Mouse (Mus musculus): Measurements from ENCODE around the gene Galntl6.

The Galntl6 gene

GRCm38 (mm10) chr8:57843461-57843860 lies 1069.0 kb downstream of the Galntl6 start:
- DNase-seq (ENCODE audit: low read depth, low spot score), result no peak

DNA sequence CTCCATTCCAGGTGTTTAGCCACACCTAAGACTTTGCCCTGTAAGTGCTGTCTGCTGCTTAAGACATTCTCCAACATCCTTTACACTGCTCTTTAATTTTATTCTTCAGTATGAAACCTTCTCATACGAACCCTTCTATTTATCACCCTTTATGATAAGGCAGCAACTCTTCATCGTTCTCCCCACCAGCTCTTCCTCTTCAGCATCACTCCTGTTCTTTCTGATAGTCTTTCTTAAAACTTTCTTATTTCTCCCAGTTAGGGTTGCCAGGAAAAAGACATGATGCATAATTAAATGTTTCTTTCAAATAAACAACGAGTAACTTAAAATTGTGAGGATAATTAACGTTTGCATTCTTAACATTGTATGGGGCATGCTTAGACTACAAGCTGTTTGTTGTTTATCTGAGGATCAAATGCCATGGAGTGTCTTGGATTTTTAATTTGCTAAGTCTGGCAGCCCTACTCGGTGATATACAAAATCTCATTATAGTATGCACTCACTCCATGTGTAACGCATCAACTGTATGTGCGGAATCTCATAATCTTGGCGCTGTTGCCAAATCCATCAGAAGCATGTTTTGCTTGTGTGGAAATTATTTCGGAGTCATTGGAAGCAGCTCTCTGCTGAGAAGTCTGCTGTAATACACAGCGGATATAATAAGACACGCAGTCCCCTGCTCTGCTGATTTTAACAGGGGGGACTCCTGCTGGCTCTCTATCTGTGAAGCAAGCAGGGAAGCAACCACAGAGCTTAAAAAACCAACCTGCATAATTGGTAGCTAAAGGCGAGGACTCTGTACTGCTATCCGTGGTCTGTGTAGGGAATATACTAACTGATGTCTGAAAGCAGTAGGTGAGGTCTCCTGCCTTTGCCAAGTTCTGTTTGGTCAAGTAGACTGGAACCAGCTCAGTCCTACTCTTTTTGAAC lies 1069.7 kb downstream of the Galntl6 start:
- DNase-seq (ENCODE audit: low read depth, low spot score), result no peak

DNA sequence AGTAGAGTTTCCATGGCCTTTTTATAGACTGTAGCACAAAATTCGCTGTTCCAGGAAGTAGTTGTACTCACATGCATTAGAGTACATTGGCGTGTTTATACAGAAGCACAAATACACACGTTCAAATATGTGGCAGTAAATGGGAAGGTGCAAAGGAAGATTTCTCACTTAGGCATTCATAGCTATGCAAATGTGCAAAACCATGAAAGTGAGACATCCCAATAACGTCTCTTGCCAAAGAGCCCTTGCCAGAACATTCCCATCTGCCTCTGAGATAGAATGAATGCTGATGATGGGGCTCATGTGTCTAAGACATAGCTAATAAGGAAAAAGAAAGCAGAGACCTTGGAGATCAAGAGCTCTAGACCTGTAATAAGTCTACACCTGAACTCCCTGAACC lies 1071.0 kb downstream of the Galntl6 start:
- DNase-seq (ENCODE audit: low read depth, low spot score), result no peak

DNA sequence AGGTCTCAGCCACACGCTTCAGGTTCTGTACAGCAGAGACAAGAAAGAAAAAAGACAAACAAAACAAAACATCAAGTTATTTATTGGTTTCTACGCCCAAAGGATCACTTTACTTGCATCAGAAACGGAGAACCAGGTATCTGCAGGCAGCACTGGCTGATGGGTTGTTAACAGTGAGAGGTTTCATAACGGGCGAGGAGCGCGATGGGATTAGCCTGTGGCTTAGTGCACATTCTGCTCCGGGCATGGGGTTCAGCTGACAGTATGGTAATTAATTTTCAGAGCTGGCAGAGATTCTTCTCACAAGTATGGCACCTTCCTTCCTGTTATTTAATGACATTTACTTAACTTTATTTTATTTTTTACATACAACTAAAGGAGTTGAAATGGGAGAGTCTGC lies 1075.1 kb downstream of the Galntl6 start:
- DNase-seq (ENCODE audit: low read depth, low spot score), result no peak

- no peak for DNase-seq (ENCODE audit: low read depth, low spot score)
These were observed 1075.5 kb downstream of the Galntl6 start for GRCm38 (mm10) chr8:57836981-57837380.

DNA sequence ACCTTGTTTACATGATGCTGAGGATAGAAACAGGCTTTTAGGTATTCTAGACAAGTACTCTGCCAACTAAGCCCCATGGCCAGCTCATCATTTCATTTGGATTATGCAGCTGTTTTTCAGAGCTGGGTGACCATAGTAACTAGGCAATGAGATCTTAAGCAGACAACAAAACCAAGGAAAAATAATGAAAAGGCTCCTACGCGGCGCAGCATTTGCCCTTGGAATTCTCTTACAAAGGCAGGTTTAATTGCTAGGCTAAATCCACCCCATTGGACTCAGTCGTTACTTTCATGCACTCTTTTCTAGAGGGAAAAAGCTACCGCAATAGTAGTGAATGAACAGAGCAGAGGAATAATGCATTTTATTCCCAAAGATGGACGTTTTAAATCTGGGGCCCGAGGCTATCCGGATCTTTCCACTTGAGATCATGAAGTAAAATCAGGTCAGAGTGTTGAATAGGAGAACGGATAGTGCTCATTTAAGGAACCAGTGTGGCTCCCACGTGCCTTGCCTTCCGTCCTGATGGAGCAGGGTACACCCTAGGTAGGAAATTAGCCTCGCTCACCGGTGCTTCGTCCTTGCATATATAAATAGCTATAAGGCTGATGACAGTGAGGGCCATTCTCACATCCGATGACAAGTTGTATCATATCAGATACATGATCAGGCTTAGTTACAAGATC lies 1076.1 kb downstream of the Galntl6 start:
- no peak for DNase-seq (ENCODE audit: low read depth, low spot score)

DNA sequence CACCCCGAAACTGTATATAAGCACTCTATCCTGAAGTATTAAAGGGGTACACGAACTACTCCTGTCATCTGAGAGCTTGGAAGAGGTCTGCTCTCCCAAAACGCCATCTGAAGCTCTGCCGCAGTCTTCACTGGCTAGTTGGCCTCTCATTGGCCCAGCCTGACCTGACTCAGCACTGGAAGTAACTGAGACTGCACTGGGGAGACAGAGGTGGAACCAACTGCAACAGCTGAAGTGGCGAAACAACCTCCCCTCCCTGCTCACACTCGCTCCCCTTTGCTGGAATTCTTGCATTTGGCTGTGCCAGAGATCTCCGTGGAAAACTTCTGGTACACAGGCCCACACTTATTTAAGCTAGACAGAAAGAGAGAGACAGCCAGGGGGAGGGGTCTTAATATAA lies 1089.3 kb downstream of the Galntl6 start:
- no peak for DNase-seq (ENCODE audit: low read depth, low spot score)

DNA sequence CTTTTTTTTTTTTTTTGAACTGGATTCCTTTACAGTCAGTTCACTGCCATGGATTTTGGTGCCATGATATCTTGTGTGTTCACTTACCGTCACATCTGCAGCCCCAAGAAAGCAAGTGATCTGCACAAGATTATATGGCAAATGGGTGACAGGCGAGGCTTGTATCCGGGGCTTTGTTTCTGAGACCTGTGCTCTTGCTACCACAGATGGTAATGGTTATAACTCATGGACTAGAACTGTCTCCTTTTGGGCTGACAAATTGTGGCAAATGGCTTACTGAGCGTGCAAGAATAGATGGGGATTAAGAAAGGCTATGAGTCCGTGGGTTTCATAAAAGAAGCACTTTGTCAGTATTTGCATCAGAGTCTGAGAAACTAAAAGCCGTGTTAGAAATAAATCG lies 1096.4 kb downstream of the Galntl6 start:
- peak; percentile 47 for DNase-seq (ENCODE audit: low read depth, low spot score)

- DNase-seq (ENCODE audit: low read depth, low spot score), result no peak
These were observed 1105.4 kb downstream of the Galntl6 start for GRCm38 (mm10) chr8:57807060-57807459.

- DNase-seq (ENCODE audit: low read depth, low spot score), result no peak
These were observed 1107.3 kb downstream of the Galntl6 start for GRCm38 (mm10) chr8:57805094-57805493.

- DNase-seq (ENCODE audit: low read depth, low spot score), result no peak
These were observed 1108.6 kb downstream of the Galntl6 start for GRCm38 (mm10) chr8:57803821-57804220.

DNA sequence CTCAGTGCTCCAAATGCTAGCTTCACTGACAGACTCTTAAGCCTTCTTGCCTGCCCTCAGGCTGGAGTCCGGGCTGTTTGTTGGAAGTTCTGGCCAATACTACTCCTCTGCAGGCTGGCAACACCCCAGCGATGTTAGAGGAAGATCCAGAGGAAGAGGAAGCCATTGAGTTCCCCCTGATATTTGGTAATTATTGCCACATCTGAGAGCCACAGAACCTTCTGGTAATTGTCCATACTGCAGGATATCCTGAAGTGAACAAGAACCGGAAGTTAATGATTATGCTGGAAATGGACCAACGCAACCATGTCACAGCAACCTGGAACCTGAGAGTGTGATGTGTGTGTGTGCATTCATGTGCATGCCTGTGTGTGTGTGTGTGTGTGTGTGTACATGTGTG lies 1111.2 kb downstream of the Galntl6 start:
- no peak for DNase-seq (ENCODE audit: low read depth, low spot score)

- DNase-seq (ENCODE audit: low read depth, low spot score), result peak; percentile 92
These were observed 1112.1 kb downstream of the Galntl6 start for GRCm38 (mm10) chr8:57800327-57800726.

DNA sequence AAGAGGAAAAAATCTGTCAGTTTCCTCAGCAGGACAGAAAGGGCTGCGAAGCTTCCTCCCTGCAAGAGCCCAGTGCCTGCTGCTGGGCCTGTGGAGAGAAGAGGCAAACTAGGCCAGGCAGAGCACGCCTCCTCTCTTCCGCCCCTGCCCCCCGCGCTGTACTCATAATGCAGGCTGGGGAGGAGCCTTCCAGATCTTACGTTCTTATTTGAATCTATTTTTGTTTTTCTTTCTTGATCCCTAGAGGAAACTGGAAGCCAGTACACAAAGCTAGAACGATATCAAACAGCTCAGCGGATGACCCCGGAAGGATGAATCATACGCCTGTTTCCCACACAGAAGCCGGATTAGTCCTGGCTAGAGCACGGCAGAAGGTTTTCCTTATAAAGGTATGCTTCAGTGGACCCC lies 1112.6 kb downstream of the Galntl6 start:
- DNase-seq (ENCODE audit: low read depth, low spot score), result peak; percentile 21

DNA sequence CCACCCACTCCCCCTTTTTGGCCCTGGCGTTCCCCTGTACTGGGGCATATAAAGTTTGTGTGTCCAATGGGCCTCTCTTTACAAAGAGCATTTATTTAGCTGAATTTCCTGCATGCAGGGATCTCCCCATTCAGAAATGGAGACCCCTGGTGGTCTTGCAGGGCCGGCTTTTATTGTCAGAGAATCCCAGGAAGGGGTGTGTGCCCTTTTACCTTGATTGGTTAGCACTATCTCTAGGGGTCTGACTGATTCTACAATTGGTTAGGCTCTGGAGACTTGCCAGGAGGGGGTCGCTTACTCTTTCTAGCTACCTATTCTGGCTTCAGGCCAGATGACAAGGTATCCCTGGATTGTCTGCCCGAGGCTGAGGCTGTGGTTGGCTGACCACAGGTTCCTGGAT lies 1119.0 kb downstream of the Galntl6 start:
- DNase-seq (ENCODE audit: low read depth, low spot score), result no peak

- DNase-seq (ENCODE audit: low read depth, low spot score), result no peak
These were observed 1120.2 kb downstream of the Galntl6 start for GRCm38 (mm10) chr8:57792246-57792645.

- DNase-seq (ENCODE audit: low read depth, low spot score), result no peak
These were observed 1121.1 kb downstream of the Galntl6 start for GRCm38 (mm10) chr8:57791309-57791721.

DNA sequence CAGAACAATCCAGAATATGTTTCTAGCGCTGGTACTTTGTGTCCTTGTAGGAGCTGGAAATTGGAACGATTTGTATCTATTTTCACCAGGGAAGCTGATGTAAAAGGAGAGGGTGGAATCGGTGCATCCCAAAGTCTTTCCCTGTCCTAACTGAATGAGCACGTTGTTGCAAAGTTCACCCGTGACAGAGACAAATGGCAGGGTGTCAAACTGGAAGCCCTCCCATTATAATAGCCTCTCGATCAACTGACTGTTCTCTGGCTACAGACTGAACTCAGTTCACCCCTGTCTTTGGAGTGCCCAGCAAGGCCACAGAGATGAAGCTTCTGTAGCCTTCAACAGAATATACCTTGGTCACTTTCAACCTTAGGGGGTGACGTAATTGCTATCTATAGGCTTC lies 1132.9 kb downstream of the Galntl6 start:
- no peak for DNase-seq (ENCODE audit: low read depth, low spot score)

DNA sequence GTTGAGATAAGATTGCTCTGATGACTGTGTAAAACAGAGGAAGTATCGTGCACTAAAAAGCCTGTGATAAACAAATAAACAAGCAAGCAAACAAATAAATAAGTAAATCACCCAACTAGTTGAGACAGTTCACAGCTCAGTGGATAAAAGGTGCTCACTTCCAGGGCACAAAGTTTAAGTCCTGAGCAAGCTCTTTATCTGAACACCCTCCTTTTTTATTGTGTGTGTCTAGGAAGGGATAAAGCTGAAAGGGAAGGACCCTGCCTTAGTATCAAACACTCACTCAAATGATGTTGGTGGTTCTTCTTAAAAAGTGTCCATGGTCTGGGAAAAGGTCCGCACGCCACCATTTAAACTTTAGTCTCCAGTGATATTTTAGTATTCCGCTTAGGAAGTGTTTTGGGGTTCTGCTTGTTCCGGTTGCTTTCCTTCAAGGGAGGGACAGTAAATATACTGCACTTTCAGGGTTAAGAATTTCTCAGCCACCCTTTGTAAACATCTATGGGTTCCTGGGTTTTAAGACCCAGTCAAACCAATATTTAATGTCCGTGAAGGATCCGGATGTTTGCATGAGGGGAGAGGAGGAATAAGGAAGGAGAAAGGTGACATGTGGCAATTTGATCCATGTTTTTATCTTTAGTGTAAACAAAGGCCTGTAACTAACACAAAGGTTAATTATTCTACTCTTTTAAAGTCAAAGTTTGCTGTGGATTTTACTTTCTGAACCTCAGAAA lies 1134.3 kb downstream of the Galntl6 start:
- no peak for DNase-seq (ENCODE audit: low read depth, low spot score)

DNA sequence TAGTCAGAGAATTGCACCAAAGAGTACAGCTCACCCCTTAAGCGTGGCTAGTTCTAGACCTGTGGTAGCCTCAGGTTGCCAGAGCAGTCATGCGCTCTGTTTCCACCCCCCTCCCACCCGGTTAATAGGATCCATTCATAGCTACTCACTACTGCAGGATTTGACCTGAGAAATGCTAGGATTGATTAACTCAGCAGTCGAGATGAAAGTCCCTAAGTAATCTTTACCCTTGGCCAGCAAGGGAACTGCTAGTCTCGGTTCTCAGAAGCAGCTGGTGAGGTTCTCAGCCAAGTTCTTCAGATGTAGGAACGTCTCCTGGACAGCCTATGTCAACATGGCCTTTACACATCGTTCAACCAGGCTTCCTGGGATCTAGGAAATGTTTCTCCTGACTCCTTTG lies 1135.7 kb downstream of the Galntl6 start:
- no peak for DNase-seq (ENCODE audit: low read depth, low spot score)

- DNase-seq (ENCODE audit: low read depth, low spot score), result no peak
These were observed 1139.6 kb downstream of the Galntl6 start for GRCm38 (mm10) chr8:57772732-57773265.

- no peak for DNase-seq (ENCODE audit: low read depth, low spot score)
These were observed 1144.9 kb downstream of the Galntl6 start for GRCm38 (mm10) chr8:57767541-57767940.

Measured in forelimb bud, embryonic 11.5 days (tissue).